Mouse (Mus musculus) megakaryocyte, embryonic 14.5 days (primary cell): ENCODE data around the gene Adad2.

ENCODE experiments used
- FLI1 ChIP-seq: IDR thresholded peaks from 2 replicates; pipeline ENCODE4 v1.6.1; 2012; ENCODE audit warnings: low read length, inconsistent platforms, mixed read lengths
- GATA1 ChIP-seq: IDR thresholded peaks from 3 replicates; pipeline ENCODE4 v1.6.1; 2012; ENCODE audit warnings: mixed read lengths, low read length, inconsistent platforms, borderline replicate concordance

DNA sequence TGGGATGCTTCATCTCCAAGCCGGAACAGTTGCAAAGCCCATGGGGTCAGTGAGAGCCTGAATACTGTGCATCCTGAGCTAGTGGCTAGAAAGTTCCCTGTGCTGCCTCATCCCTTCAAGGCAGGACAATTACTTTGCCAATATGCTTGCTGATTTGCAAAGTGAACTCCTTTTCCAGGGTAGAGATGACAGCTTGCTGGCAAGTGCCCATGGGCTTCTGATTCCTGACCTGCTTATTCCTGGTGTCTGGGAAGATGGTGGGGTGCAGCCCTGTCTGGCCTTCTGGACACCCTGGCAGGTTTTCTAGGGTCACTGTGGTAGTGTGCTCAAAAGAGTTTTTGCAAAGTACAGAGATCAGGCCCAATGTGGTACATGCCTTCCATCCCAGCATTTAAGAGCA, 30.4 kb downstream of the Adad2 start:
- no peak for TF ChIP-seq GATA1
- no peak for TF ChIP-seq FLI1
